Mouse (Mus musculus) cerebellum, adult 2 months (tissue): ENCODE measurements around the gene Bend5. TPM values are rescaled to one million over a fixed set of nuclear protein-coding genes. Genes with fewer than 3 reads are reported as not detected.

Source experiments
- DNase-seq, 2 experiments: peaks; one replicate each; pipeline ENCODE4 v3.0.0; 2021
- H3K27ac ChIP-seq: fragments of 200-500 bp; 2 replicates; pipeline ENCODE4 v1.5.1; 2012; ENCODE audit warnings: low read length, control low read depth, inconsistent platforms; ENCODE audit not compliant: insufficient read depth
- H3K27me3 ChIP-seq: fragments of 200-500 bp; 2 replicates; pipeline ENCODE4 v1.6.1; 2012; ENCODE audit warnings: inconsistent platforms, mild to moderate bottlenecking, low read length, moderate library complexity; ENCODE audit not compliant: control insufficient read depth, insufficient read depth
- H3K4me1 ChIP-seq: fragments of 200-500 bp; 2 replicates; pipeline ENCODE4 v1.6.1; 2011; ENCODE audit warnings: low read length; ENCODE audit not compliant: control insufficient read depth, insufficient read depth
- H3K4me3 ChIP-seq: fragments of 200-500 bp; replicated peaks from 2 replicates; pipeline ENCODE3; 2011; ENCODE audit warnings: mild to moderate bottlenecking, low read depth, low read length, control low read depth; ENCODE audit not compliant: insufficient read depth
- CTCF ChIP-seq: fragments of 200-500 bp; IDR thresholded peaks from 2 replicates; pipeline ENCODE4 v1.5.1; 2011; ENCODE audit warnings: low read depth, mild to moderate bottlenecking, control low read depth, low read length, moderate library complexity, borderline replicate concordance; ENCODE audit not compliant: insufficient read depth
- POLR2A ChIP-seq: fragments of 200-500 bp; IDR thresholded peaks from 2 replicates; pipeline ENCODE4 v1.6.1; 2011; ENCODE audit warnings: low read length, control low read depth, borderline replicate concordance; ENCODE audit not compliant: insufficient read depth
- WGBS: fragments of 180-500 bp; shearing (Covaris S2); methylation state at CpG from one replicate; pipeline ENCODE4 v1.1.7; 2018; 5-methylcytosine and 5-hydroxymethylcytosine counted together
- polyA plus RNA-seq: library from polyadenylated mRNA; depleted of rRNA; stranded (reverse); fragments of >200 nt; gene quantifications from 2 replicates; pipeline ENCODE4 v1.2.3, GENCODE M21; 2012

The Bend5 gene
- polyA plus RNA-seq, 1 experiment: 5.2 TPM

- Histone ChIP-seq H3K27ac (no peak overlapping the region), H3K4me3 (no peak overlapping the region), H3K27me3 (no peaks in the 10 kb centered on the region; the same call in 1 of the 2 replicates), H3K4me1 (no peaks in the 10 kb centered on the region)
- no peak for TF ChIP-seq CTCF
- TF ChIP-seq POLR2A: no peak
- no peak for DNase-seq
- 20% methylated on average over 1 of the region's 1 CpGs for WGBS
Observed at GRCm38 (mm10) chr4:111403243-111403642, 11.6 kb upstream of the Bend5 start.

- no peak overlapping the region for H3K4me3 ChIP-seq
- DNase-seq: no peak
- no peak overlapping the region for H3K27ac ChIP-seq
- H3K4me1 ChIP-seq: no peaks in the 10 kb centered on the region
- WGBS: 65% methylated on average over 4 of the region's 4 CpGs
- H3K27me3 ChIP-seq: peaks cover 3% of the 10 kb centered on the region; the same call in 1 of the 2 replicates
- TF ChIP-seq CTCF: no peak
Observed at GRCm38 (mm10) chr4:111410731-111411130, 4.1 kb upstream of the Bend5 start.

GRCm38 (mm10) chr4:111414399-111414798, 407 bp upstream of the Bend5 start:
- under 1% methylated on average over 6 of the region's 6 CpGs for WGBS
- H3K4me1 ChIP-seq: no peaks in the 10 kb centered on the region
- no peak overlapping the region for H3K27ac ChIP-seq
- no peak for TF ChIP-seq POLR2A
- no peak for TF ChIP-seq CTCF
- H3K4me3 ChIP-seq: peak overlapping the region; percentile 49
- peaks cover 3% of the 10 kb centered on the region; the same call in 1 of the 2 replicates for H3K27me3 ChIP-seq
- peak; percentile 11 to 30 for DNase-seq

GRCm38 (mm10) chr4:111416126-111416525, 1.3 kb downstream of the Bend5 start:
- TF ChIP-seq POLR2A: no peak
- no peak for TF ChIP-seq CTCF
- H3K27ac ChIP-seq: no peak overlapping the region
- no peak overlapping the region for H3K4me3 ChIP-seq
- H3K4me1 ChIP-seq: no peaks in the 10 kb centered on the region
- WGBS: 67% methylated on average over 3 of the region's 3 CpGs
- DNase-seq: no peak
- H3K27me3 ChIP-seq: peaks cover 3% of the 10 kb centered on the region; the same call in 1 of the 2 replicates

GRCm38 (mm10) chr4:111416551-111416950, 1.7 kb downstream of the Bend5 start:
- no peaks in the 10 kb centered on the region for H3K4me1 ChIP-seq
- no peak overlapping the region for H3K27ac ChIP-seq
- TF ChIP-seq CTCF (no peak), POLR2A (no peak)
- H3K4me3 ChIP-seq: no peak overlapping the region
- peaks cover 3% of the 10 kb centered on the region; the same call in 1 of the 2 replicates for H3K27me3 ChIP-seq
- DNase-seq: no peak
- WGBS: 87% methylated on average over 3 of the region's 3 CpGs

- WGBS: 92% methylated on average over 5 of the region's 5 CpGs
- Histone ChIP-seq H3K27me3 (peaks cover 3% of the 10 kb centered on the region; the same call in 1 of the 2 replicates), H3K27ac (no peak overlapping the region), H3K4me1 (no peaks in the 10 kb centered on the region), H3K4me3 (no peak overlapping the region)
- DNase-seq: no peak
- no peak for TF ChIP-seq CTCF
- no peak for TF ChIP-seq POLR2A
Observed at GRCm38 (mm10) chr4:111417716-111418115, 2.9 kb downstream of the Bend5 start.

- Histone ChIP-seq H3K4me1 (no peaks in the 10 kb centered on the region), H3K27ac (no peak overlapping the region), H3K4me3 (no peak overlapping the region), H3K27me3 (peaks cover 3% of the 10 kb centered on the region; the same call in 1 of the 2 replicates)
- TF ChIP-seq CTCF (no peak), POLR2A (no peak)
- WGBS: 86% methylated on average over 1 of the region's 1 CpGs
- DNase-seq: no peak
Observed at GRCm38 (mm10) chr4:111419476-111419875, 4.7 kb downstream of the Bend5 start.

- no peak for DNase-seq
- Histone ChIP-seq H3K4me3 (no peak overlapping the region), H3K4me1 (no peaks in the 10 kb centered on the region), H3K27ac (no peak overlapping the region), H3K27me3 (peaks cover 3% of the 10 kb centered on the region; the same call in 1 of the 2 replicates)
- TF ChIP-seq CTCF (no peak), POLR2A (no peak)
- 13% methylated on average over 3 of the region's 3 CpGs for WGBS
Observed at GRCm38 (mm10) chr4:111420031-111420430, 5.2 kb downstream of the Bend5 start.

- no peaks in the 10 kb centered on the region; the same call in 1 of the 2 replicates for H3K27me3 ChIP-seq
- DNase-seq: no peak
- H3K27ac ChIP-seq: no peak overlapping the region
- no peaks in the 10 kb centered on the region for H3K4me1 ChIP-seq
- TF ChIP-seq CTCF: no peak
- TF ChIP-seq POLR2A: no peak
- 73% methylated on average over 4 of the region's 4 CpGs for WGBS
- no peak overlapping the region for H3K4me3 ChIP-seq
Observed at GRCm38 (mm10) chr4:111420955-111421354, 6.1 kb downstream of the Bend5 start.
